Mouse (Mus musculus) intestine, embryonic 14.5 days (tissue): Measurements from ENCODE around the gene Mb21d2. TPM values are rescaled to one million over a fixed set of nuclear protein-coding genes. Genes with fewer than 3 reads are reported as not detected.

Source experiments
- ATAC-seq: fragments of 200-750 bp; cut with Nextera tagmentation; replicated peaks from 2 replicates; pipeline ENCODE4 v1.8.0; 2017; ENCODE audit warnings: low read depth, moderate number of reproducible peaks, moderate TSS enrichment, moderate library complexity; ENCODE audit not compliant: low FRiP score, low TSS enrichment
- DNase-seq: peaks from one replicate; pipeline ENCODE4 v3.0.0-alpha.2; 2018; ENCODE audit warnings: low spot score
- H3K27ac ChIP-seq: fragments of 300-500 bp; sonication (generic); 2 replicates; pipeline ENCODE4 v1.5.1; 2014; ENCODE audit warnings: low read depth, mild to moderate bottlenecking, control low read depth
- H3K27me3 ChIP-seq: fragments of 300-500 bp; sonication (generic); replicated peaks from 2 replicates; pipeline ENCODE4 v1.6.1; 2014; ENCODE audit warnings: low read length, control low read depth; ENCODE audit not compliant: control insufficient read depth, insufficient read depth
- H3K36me3 ChIP-seq: fragments of 300-500 bp; sonication (generic); 2 replicates; pipeline ENCODE4 v1.6.1; 2014; ENCODE audit warnings: low read length, control low read depth; ENCODE audit not compliant: control insufficient read depth, insufficient read depth
- H3K4me1 ChIP-seq: fragments of 300-500 bp; sonication (generic); replicated peaks from 2 replicates; pipeline ENCODE4 v1.6.1; 2014; ENCODE audit warnings: low read length, control low read depth, mixed read lengths; ENCODE audit not compliant: control insufficient read depth, insufficient read depth
- H3K4me2 ChIP-seq: fragments of 300-500 bp; sonication (generic); 2 replicates; pipeline ENCODE4 v1.6.1; 2014; ENCODE audit warnings: low read length
- H3K4me3 ChIP-seq: fragments of 300-500 bp; sonication (generic); 2 replicates; pipeline ENCODE4 v1.5.1; 2014; ENCODE audit warnings: low read depth, low read length, control low read depth, mixed read lengths
- H3K9ac ChIP-seq: fragments of 300-500 bp; sonication (generic); 2 replicates; pipeline ENCODE4 v1.6.1; 2014; ENCODE audit warnings: mild to moderate bottlenecking, low read length
- H3K9me3 ChIP-seq: fragments of 300-500 bp; sonication (generic); 2 replicates; pipeline ENCODE4 v1.6.1; 2016; ENCODE audit warnings: low read length, control low read depth; ENCODE audit not compliant: control insufficient read depth
- WGBS: fragments of 180-500 bp; shearing (Covaris S2); extraction: QIAGEN DNeasy Blood & Tissue Kit; methylation state at CpG from one replicate; pipeline ENCODE4 v1.1.7; 2014; 5-methylcytosine and 5-hydroxymethylcytosine counted together
- polyA plus RNA-seq: library from polyadenylated mRNA; unstranded; fragments of >200 nt; fragmentation: Nextera tagmentation; extraction: Ambion mirVana; gene quantifications from 2 replicates; pipeline ENCODE4 v1.2.1, GENCODE M21; 2014

Gene Mb21d2
- polyA plus RNA-seq, 1 experiment from 2014 or later, result 9.0 TPM

DNA sequence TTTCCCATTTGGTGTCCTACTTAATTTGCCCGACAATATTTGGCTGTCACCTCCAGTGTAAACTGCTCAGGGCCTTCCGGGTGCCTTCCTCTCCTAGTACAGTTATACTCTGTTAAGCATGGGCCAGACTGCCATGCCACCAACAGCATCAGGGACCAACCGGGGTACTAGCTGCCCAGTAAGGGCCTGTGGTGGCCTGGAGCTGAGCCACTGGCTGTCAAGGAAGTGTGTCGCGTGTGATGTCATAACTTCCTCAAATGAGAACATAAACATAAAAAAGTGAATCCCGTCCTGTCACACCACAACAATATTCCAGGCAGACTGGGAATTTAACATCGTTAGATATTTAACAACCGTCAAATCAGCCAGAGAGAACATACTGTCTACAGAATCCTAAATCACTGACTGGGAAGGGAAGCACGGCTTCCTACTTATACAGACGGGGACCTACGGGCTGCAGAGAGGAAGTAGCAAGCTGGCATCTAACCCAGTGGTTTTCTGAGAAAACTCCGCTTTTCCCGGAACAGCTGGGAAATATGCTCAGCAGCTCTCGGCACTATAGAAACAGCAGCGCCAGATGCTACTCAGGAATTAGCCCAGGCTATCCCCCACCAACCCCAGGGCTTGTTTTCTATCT, 17.9 kb downstream of the Mb21d2 start:
- H3K4me3 ChIP-seq, result no peak overlapping the region
- no peak overlapping the region for H3K4me2 ChIP-seq
- H3K9ac ChIP-seq, result no peak overlapping the region
- DNase-seq (no peak), ATAC-seq (no peak)
- H3K4me1 ChIP-seq, result peaks cover 4% of the 10 kb centered on the region
- 71% methylated on average over 15 of the region's 15 CpGs for WGBS
- H3K36me3 ChIP-seq, result no peaks in the 10 kb centered on the region
- H3K9me3 ChIP-seq, result no peaks in the 10 kb centered on the region
- H3K27ac ChIP-seq, result no peak overlapping the region
- no peaks in the 10 kb centered on the region for H3K27me3 ChIP-seq

DNA sequence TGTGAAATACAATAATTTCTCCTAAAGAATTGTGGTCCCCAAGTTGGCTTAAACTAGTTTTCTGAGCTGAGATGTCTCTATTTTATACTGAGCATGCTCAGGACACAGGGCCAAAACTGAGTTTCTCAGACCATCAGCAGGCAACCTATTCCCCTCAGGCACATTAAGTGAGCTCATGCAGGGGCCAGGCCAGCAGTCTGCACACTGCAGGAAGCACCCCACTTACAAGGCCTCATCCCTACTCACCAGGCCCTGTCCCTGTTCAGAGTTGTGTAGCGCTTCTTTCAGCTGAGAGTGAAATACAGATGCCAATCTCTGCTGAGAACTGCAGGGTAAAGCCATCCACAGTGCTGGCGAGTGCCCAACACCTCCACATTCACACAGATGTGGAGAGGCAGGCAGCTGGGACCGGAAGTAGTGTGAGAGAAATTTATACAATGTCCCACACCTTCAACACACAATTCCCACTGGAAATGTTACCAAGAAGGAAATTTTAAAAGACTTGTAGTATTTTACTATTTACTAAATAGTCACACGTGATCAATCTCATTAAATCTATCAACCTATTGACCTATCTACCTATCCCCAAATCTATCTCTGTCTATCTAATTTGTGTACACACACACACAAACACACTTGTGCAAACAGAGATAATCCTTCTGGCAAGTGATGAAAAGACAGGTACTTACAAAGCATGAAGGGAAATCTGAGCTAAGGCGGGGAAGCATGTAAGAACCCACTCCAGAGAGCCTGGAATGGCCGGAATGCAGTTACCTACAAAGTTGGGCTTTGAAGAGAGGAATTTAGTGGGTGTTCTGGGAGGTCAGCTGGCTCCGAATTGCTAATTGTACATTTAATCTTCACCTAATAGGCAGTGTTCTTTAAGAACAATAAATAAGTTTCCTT, 22.9 kb downstream of the Mb21d2 start:
- Histone ChIP-seq H3K4me2 (no peak overlapping the region), H3K27me3 (no peaks in the 10 kb centered on the region), H3K27ac (no peak overlapping the region), H3K9ac (no peak overlapping the region), H3K9me3 (no peaks in the 10 kb centered on the region), H3K4me3 (no peak overlapping the region), H3K4me1 (peaks cover 8% of the 10 kb centered on the region; the same call in 1 of the 2 replicates), H3K36me3 (no peaks in the 10 kb centered on the region; the same call in 1 of the 2 replicates)
- WGBS, result 55% methylated on average over 7 of the region's 7 CpGs
- no peak for ATAC-seq
- no peak for DNase-seq

DNA sequence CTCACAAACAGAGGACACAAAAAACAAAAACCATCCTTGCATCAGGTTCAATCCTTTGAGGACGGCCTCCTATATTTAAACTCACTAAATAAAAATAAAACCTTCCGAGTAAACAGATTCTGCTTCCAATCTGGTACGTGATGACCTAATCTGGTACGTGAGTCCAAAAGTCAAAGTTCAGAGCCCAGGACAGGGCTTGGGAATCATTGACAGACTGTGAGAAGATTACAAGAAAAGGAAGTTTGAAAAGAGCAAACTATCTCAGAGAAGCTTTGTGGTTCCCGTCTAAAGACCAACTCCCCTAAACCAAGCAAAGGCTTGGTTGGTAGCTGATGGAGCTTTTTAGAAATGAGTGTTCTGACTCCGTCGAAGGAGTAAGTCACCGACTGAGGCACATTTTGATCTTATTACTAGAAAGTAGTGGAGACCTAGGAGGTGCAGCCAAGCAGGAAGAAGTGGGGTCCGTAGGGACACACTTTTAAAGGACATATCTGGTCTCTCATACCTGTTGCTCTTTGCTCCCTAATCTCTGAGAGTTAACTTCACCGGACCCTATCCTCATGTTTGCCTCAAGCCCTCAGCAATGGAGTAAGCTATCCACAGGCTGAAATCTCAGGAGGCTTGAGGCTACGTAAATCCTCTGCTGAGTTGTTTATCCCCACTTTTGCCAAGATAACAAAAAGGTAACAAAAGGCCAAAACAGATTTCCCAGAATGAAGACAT, 23.7 kb downstream of the Mb21d2 start:
- no peaks in the 10 kb centered on the region for H3K27me3 ChIP-seq
- peaks cover 8% of the 10 kb centered on the region; the same call in 1 of the 2 replicates for H3K4me1 ChIP-seq
- ATAC-seq, result no peak; the same call in 1 of the 2 replicates
- H3K9ac ChIP-seq, result no peak overlapping the region
- H3K27ac ChIP-seq, result no peak overlapping the region
- H3K4me2 ChIP-seq, result no peak overlapping the region
- DNase-seq, result no peak
- H3K36me3 ChIP-seq, result no peaks in the 10 kb centered on the region; the same call in 1 of the 2 replicates
- no peaks in the 10 kb centered on the region for H3K9me3 ChIP-seq
- WGBS, result 66% methylated on average over 11 of the region's 11 CpGs
- no peak overlapping the region for H3K4me3 ChIP-seq

DNA sequence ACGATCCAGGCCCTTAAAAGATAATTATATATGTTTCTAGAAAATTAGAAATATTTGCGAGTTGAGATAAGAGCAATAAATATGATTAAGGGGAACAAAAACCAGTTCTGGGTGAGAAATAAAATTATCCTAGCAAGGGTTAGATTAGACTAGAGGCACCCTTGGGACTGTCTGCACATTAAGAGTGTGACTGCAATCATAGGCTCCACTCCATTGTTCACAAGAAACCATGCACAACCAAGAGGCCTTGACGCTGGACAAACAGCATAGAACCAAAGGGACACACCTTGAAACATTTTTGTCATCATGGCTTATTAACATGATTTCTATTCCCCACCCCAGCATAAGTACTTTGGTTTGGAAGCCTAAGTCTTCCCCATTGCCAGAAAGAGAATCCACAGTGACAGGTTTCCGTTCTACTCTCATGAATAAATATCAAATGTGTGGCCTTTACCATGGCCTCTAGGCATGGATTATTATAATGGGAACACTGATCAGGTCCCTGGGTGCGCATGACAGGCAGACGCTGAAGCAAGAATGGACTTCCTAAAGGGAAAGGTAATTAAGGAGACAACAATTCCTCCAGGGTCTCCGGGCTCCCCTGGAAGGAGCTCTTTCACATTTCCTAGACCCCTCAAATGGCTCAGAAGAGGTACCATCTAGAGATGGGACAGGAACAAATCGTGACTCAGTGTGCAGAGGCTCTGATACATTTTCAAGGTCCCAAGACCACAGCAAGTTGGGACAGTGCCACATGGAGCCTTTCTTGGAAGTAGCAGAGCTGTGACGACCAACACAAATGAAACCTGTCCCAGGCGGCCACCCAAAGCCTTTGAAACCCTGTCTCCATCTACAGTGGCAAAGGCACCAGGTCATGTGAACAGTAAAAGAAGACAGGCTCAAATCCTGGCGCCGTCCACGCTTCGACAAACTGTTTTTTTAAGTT, 26.6 kb downstream of the Mb21d2 start:
- Histone ChIP-seq H3K36me3 (no peaks in the 10 kb centered on the region; the same call in 1 of the 2 replicates), H3K9me3 (no peaks in the 10 kb centered on the region), H3K4me2 (no peak overlapping the region), H3K9ac (no peak overlapping the region), H3K27ac (no peak overlapping the region), H3K27me3 (no peaks in the 10 kb centered on the region), H3K4me1 (peaks cover 18% of the 10 kb centered on the region), H3K4me3 (no peak overlapping the region)
- WGBS, result 84% methylated on average over 14 of the region's 14 CpGs
- no peak for ATAC-seq
- no peak for DNase-seq

DNA sequence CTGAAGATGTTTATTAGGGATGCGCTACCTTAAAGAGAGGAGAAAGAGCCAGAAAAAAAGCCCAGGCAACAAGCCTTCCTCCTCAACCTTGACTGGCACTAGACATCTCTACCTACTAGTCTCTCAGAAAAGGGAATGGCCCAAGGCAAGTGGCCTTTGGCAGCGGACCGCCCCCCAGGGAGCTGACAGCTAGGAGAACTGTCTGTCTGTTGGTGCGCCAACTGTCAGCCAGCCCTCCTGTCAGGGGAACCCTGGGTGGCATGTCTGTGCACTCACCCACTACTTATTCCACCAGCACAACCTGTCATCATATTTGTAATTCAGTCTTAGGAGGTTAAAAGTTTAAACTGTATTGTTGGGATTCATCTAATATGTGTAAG, 30.3 kb downstream of the Mb21d2 start:
- Histone ChIP-seq H3K9ac (no peak overlapping the region), H3K4me3 (no peak overlapping the region), H3K4me2 (no peak overlapping the region), H3K9me3 (no peaks in the 10 kb centered on the region), H3K36me3 (no peaks in the 10 kb centered on the region; the same call in 1 of the 2 replicates), H3K27ac (no peak overlapping the region), H3K27me3 (no peaks in the 10 kb centered on the region), H3K4me1 (peaks cover 10% of the 10 kb centered on the region)
- DNase-seq, result no peak
- ATAC-seq, result no peak
- WGBS, result 70% methylated on average over 4 of the region's 4 CpGs

DNA sequence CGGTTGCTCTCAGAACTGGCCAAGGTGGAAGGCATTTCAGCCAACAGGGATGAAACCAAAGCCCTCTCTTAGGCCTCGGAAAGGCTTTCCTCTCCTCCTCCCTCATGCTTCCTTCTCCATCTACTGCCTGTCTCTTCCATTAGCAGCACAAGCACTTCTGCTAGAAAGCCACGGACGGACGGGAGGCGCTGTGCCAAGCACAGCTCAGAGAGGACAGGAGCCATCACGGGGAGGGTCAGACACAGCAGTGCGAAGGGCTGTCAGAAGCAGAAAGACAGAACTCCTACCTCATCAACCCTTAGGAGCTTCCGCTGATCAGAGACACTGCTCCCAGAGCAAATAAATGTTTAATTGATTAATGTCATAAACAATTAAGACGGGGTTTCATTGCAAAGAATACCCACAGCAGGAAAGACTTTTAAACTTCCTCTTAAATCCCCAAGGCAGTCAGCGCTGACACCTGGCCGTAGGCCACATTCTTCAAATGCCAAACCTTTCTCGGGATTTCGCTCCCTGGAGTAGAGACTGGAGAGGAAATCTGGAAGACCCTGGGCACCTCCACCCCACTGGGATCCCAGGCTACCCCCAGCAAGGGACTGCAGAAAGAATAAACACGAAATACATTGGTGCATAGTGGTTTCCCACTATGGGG, 30.8 kb downstream of the Mb21d2 start:
- 17% methylated on average over 15 of the region's 15 CpGs for WGBS
- H3K9ac ChIP-seq, result no peak overlapping the region
- DNase-seq, result no peak
- no peaks in the 10 kb centered on the region for H3K9me3 ChIP-seq
- no peaks in the 10 kb centered on the region for H3K27me3 ChIP-seq
- H3K36me3 ChIP-seq, result no peaks in the 10 kb centered on the region; the same call in 1 of the 2 replicates
- peaks cover 11% of the 10 kb centered on the region for H3K4me1 ChIP-seq
- no peak overlapping the region for H3K4me3 ChIP-seq
- H3K4me2 ChIP-seq, result peak overlapping the region; percentile 20; the same call in 1 of the 2 replicates
- 0 out of 2 replicates have a peak, but pooled peaks have one; percentile 6 for ATAC-seq
- H3K27ac ChIP-seq, result no peak overlapping the region

DNA sequence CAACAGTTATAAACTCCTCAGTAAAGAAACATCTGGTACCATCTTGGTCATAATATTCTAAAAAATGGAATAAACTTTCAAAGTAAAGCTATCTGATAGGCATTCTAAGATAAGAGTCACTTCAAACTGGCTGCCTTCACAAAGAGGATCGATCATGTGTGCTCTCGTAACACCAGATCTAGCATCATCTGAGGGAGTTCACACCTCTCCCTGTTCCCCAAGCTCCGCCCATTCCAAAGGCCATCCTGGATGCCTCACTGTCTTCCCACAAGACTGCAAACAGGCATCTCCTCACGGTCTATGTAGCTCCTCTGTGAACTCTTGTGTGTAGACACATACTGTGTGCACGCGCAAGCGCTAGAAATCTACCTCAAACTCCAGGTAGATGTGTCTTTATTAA, 32.9 kb downstream of the Mb21d2 start:
- Histone ChIP-seq H3K36me3 (no peaks in the 10 kb centered on the region), H3K4me2 (no peak overlapping the region), H3K27ac (no peak overlapping the region), H3K9me3 (no peaks in the 10 kb centered on the region), H3K4me1 (peaks cover 18% of the 10 kb centered on the region), H3K4me3 (no peak overlapping the region), H3K27me3 (no peaks in the 10 kb centered on the region), H3K9ac (no peak overlapping the region)
- DNase-seq (no peak), ATAC-seq (no peak)
- WGBS, result 95% methylated on average over 7 of the region's 7 CpGs
